Mouse (Mus musculus): Measurements from ENCODE around the gene Stox1. TPM values are rescaled to one million over a fixed set of nuclear protein-coding genes. Genes with fewer than 3 reads are reported as not detected.

The Stox1 gene
- polyA plus RNA-seq, 1 experiment from 2014 or later, result 1.0 TPM

DNA sequence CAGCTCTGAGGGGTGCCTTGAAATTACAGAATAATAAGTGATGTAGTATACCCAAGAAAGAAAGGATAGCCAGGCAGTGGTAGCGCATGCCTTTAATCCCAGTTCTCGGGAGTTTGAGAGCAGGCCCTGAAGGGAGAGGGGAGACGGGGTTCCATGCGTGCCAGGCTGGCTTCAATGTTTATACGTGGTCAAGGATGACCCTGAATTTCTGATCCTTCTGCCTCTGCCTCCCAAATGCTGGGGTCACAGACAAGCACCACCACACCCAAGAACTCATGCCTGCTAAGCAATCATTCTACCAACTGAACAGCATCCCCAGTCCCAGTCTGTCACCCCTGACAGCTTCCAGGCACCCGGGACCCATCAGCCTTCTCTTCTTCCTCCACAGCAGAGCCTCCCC, 49.7 kb downstream of the Stox1 start:
- Histone ChIP-seq H3K4me1 (replicated peaks; ENCODE audit: control insufficient read depth, insufficient read depth, low read length) (no peaks in the 10 kb centered on the region), H3K4me2 (no peak overlapping the region), H3K9ac (ENCODE audit: low read depth, low read length) (no peak overlapping the region), H3K27me3 (replicated peaks; ENCODE audit: control insufficient read depth, insufficient read depth, low read length) (no peaks in the 10 kb centered on the region), H3K27ac (ENCODE audit: low read depth, low read length) (no peak overlapping the region), H3K4me3 (ENCODE audit: low read depth, low read length) (no peak overlapping the region), H3K36me3 (ENCODE audit: control insufficient read depth, insufficient read depth, low read length) (no peaks in the 10 kb centered on the region), H3K9me3 (ENCODE audit: control insufficient read depth, low read length) (peaks cover 2% of the 10 kb centered on the region; the same call in 1 of the 2 replicates)
- WGBS, result 79% methylated on average over 6 of the region's 6 CpGs
- ATAC-seq (replicated peaks; ENCODE audit: low FRiP score) (no peak), DNase-seq (ENCODE audit: low spot score) (no peak)

DNA sequence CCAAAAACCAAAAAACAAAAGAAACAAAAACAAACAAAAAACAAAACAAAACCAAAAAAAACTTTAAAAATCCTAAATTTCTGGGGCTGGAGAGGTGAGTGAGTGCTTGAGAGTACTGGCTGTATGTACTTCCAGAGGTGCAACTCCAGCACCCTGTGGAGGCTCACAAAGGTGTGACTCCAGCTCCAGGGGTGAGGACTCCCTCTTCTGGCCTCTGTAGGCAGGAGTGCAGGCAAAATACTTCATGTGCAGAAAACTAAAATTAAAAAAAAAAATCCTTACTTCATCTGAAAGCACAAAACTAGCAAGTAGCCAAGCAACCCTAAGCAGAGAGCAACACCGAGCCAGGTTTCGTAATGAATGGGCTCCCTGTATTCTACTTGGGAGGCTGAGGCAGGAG, 53.6 kb downstream of the Stox1 start:
- H3K27ac ChIP-seq (ENCODE audit: low read depth, low read length), result no peak overlapping the region
- no peak for ATAC-seq (replicated peaks; ENCODE audit: low FRiP score)

GRCm38 (mm10) chr10:62669245-62669644, 56.7 kb downstream of the Stox1 start:
- ATAC-seq (replicated peaks; ENCODE audit: low FRiP score), result no peak

More for the DNA sequence above, 53.6 kb downstream of the Stox1 start:
- no peaks in the 10 kb centered on the region for H3K27me3 ChIP-seq (replicated peaks; ENCODE audit: control insufficient read depth, insufficient read depth, low read length)
- no peaks in the 10 kb centered on the region for H3K36me3 ChIP-seq (ENCODE audit: control insufficient read depth, insufficient read depth, low read length)
- no peak overlapping the region for H3K4me3 ChIP-seq (ENCODE audit: low read depth, low read length)
- H3K4me2 ChIP-seq, result no peak overlapping the region
- no peak overlapping the region for H3K9ac ChIP-seq (ENCODE audit: low read depth, low read length)
- 91% methylated on average over 2 of the region's 2 CpGs for WGBS
- DNase-seq (ENCODE audit: low spot score), result no peak
- no peaks in the 10 kb centered on the region for H3K9me3 ChIP-seq (ENCODE audit: control insufficient read depth, low read length)
- peaks cover 7% of the 10 kb centered on the region for H3K4me1 ChIP-seq (replicated peaks; ENCODE audit: control insufficient read depth, insufficient read depth, low read length)

DNA sequence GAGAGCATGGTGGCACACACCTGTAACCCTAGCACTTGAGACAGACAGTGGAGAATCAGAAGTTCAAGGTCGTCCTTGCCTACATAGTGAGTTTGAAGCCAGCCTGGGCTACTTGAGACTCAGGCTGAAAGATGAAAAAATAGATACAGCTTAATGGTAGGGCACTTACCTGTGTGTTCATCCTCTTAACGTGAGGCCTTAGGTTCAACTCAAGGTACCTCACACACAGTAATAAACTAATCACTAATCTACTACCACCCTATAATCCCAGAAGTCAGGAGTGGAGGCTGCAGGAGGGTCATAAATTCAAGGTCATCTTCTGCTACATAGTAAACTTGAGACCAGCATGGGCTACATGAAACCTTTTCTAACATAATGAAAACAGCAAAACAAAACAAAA, 57.5 kb downstream of the Stox1 start:
- ATAC-seq (replicated peaks; ENCODE audit: low FRiP score) (no peak), DNase-seq (ENCODE audit: low spot score) (no peak)
- 73% methylated on average over 2 of the region's 2 CpGs for WGBS
- Histone ChIP-seq H3K9me3 (ENCODE audit: control insufficient read depth, low read length) (no peaks in the 10 kb centered on the region), H3K27me3 (replicated peaks; ENCODE audit: control insufficient read depth, insufficient read depth, low read length) (no peaks in the 10 kb centered on the region), H3K4me2 (no peak overlapping the region), H3K36me3 (ENCODE audit: control insufficient read depth, insufficient read depth, low read length) (no peaks in the 10 kb centered on the region), H3K4me3 (ENCODE audit: low read depth, low read length) (no peak overlapping the region), H3K4me1 (replicated peaks; ENCODE audit: control insufficient read depth, insufficient read depth, low read length) (peaks cover 7% of the 10 kb centered on the region), H3K27ac (ENCODE audit: low read depth, low read length) (no peak overlapping the region), H3K9ac (ENCODE audit: low read depth, low read length) (no peak overlapping the region)

More at GRCm38 (mm10) chr10:62669245-62669644, 56.7 kb downstream of the Stox1 start:
- Histone ChIP-seq H3K4me1 (replicated peaks; ENCODE audit: control insufficient read depth, insufficient read depth, low read length) (peaks cover 7% of the 10 kb centered on the region), H3K36me3 (ENCODE audit: control insufficient read depth, insufficient read depth, low read length) (no peaks in the 10 kb centered on the region), H3K4me2 (no peak overlapping the region), H3K9me3 (ENCODE audit: control insufficient read depth, low read length) (no peaks in the 10 kb centered on the region), H3K27ac (ENCODE audit: low read depth, low read length) (no peak overlapping the region), H3K4me3 (ENCODE audit: low read depth, low read length) (no peak overlapping the region), H3K27me3 (replicated peaks; ENCODE audit: control insufficient read depth, insufficient read depth, low read length) (no peaks in the 10 kb centered on the region), H3K9ac (ENCODE audit: low read depth, low read length) (no peak overlapping the region)
- DNase-seq (ENCODE audit: low spot score), result no peak
- 78% methylated on average over 14 of the region's 14 CpGs for WGBS

DNA sequence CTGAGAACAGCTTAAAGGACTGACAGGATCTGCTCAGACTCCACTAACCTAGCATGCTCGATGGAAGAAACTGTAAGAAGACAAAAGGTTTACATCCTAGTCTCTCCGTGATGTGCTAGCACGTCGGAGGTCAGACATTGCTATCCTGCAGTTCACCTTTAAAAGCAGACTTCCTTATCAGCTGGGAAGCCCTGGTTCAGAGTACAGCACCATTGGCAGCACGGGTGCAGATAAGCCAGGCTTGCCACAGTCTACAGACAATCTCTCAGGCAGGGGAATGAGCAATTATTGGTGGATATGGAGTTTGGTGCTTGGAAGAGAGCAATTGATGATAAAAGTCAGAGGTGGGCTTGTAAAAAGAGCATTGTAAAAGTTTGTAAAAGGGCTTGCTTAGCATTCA, 57.9 kb downstream of the Stox1 start:
- DNase-seq (ENCODE audit: low spot score) (no peak), ATAC-seq (replicated peaks; ENCODE audit: low FRiP score) (peak; percentile 92)
- no peak overlapping the region for H3K4me2 ChIP-seq
- peaks cover 7% of the 10 kb centered on the region for H3K4me1 ChIP-seq (replicated peaks; ENCODE audit: control insufficient read depth, insufficient read depth, low read length)
- no peak overlapping the region for H3K4me3 ChIP-seq (ENCODE audit: low read depth, low read length)
- no peak overlapping the region for H3K9ac ChIP-seq (ENCODE audit: low read depth, low read length)
- no peaks in the 10 kb centered on the region for H3K36me3 ChIP-seq (ENCODE audit: control insufficient read depth, insufficient read depth, low read length)
- no peaks in the 10 kb centered on the region for H3K9me3 ChIP-seq (ENCODE audit: control insufficient read depth, low read length)
- H3K27me3 ChIP-seq (replicated peaks; ENCODE audit: control insufficient read depth, insufficient read depth, low read length), result no peaks in the 10 kb centered on the region
- 32% methylated on average over 5 of the region's 5 CpGs for WGBS
- H3K27ac ChIP-seq (ENCODE audit: low read depth, low read length), result no peak overlapping the region

- Histone ChIP-seq H3K4me3 (ENCODE audit: low read depth, low read length) (peak overlapping the region; percentile 22; the same call in 1 of the 2 replicates), H3K27ac (ENCODE audit: low read depth, low read length) (no peak overlapping the region), H3K36me3 (ENCODE audit: control insufficient read depth, insufficient read depth, low read length) (no peaks in the 10 kb centered on the region), H3K9ac (ENCODE audit: low read depth, low read length) (no peak overlapping the region), H3K4me1 (replicated peaks; ENCODE audit: control insufficient read depth, insufficient read depth, low read length) (peaks cover 7% of the 10 kb centered on the region), H3K27me3 (replicated peaks; ENCODE audit: control insufficient read depth, insufficient read depth, low read length) (no peaks in the 10 kb centered on the region), H3K9me3 (ENCODE audit: control insufficient read depth, low read length) (no peaks in the 10 kb centered on the region), H3K4me2 (peak overlapping the region; percentile 53)
- no peak for DNase-seq (ENCODE audit: low spot score)
- no peak for ATAC-seq (replicated peaks; ENCODE audit: low FRiP score)
- 25% methylated on average over 27 of the region's 27 CpGs for WGBS
Measured at GRCm38 (mm10) chr10:62664963-62665590, 60.9 kb downstream of the Stox1 start.

GRCm38 (mm10) chr10:62664171-62664570, 61.8 kb downstream of the Stox1 start:
- H3K27me3 ChIP-seq (replicated peaks; ENCODE audit: control insufficient read depth, insufficient read depth, low read length), result no peaks in the 10 kb centered on the region
- H3K9ac ChIP-seq (ENCODE audit: low read depth, low read length), result no peak overlapping the region
- DNase-seq (ENCODE audit: low spot score) (no peak), ATAC-seq (replicated peaks; ENCODE audit: low FRiP score) (no peak)
- no peak overlapping the region for H3K27ac ChIP-seq (ENCODE audit: low read depth, low read length)
- H3K4me3 ChIP-seq (ENCODE audit: low read depth, low read length), result no peak overlapping the region
- no peaks in the 10 kb centered on the region for H3K9me3 ChIP-seq (ENCODE audit: control insufficient read depth, low read length)
- no peak overlapping the region for H3K4me2 ChIP-seq
- WGBS, result 85% methylated on average over 10 of the region's 10 CpGs
- no peaks in the 10 kb centered on the region for H3K36me3 ChIP-seq (ENCODE audit: control insufficient read depth, insufficient read depth, low read length)
- peaks cover 7% of the 10 kb centered on the region for H3K4me1 ChIP-seq (replicated peaks; ENCODE audit: control insufficient read depth, insufficient read depth, low read length)

GRCm38 (mm10) chr10:62656711-62657110, 69.2 kb downstream of the Stox1 start:
- Histone ChIP-seq H3K27ac (ENCODE audit: low read depth, low read length) (no peak overlapping the region), H3K36me3 (ENCODE audit: control insufficient read depth, insufficient read depth, low read length) (no peaks in the 10 kb centered on the region), H3K27me3 (replicated peaks; ENCODE audit: control insufficient read depth, insufficient read depth, low read length) (no peaks in the 10 kb centered on the region), H3K4me3 (ENCODE audit: low read depth, low read length) (no peak overlapping the region), H3K9me3 (ENCODE audit: control insufficient read depth, low read length) (no peaks in the 10 kb centered on the region), H3K4me1 (replicated peaks; ENCODE audit: control insufficient read depth, insufficient read depth, low read length) (peaks cover 4% of the 10 kb centered on the region; the same call in 1 of the 2 replicates), H3K9ac (ENCODE audit: low read depth, low read length) (no peak overlapping the region), H3K4me2 (no peak overlapping the region)
- 70% methylated on average over 7 of the region's 7 CpGs for WGBS
- no peak for ATAC-seq (replicated peaks; ENCODE audit: low FRiP score)
- DNase-seq (ENCODE audit: low spot score), result no peak

DNA sequence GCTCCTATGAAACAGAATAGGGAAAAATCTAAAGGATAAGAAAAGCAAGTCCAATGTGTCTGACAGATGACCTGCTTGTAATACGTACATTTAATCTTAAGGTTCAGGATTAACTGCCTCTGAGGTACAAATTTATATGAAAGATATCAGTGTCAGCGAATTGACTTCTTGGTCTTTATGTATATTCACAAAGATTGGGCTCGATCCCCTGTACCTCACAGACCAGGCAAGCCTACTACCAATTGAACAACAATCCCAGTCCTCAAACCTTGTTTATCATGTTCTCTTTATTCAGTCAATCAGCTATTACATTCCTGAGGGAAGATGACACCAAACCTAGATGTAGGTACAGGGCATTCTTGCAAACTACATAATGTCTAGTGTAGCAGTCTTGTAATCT, 74.0 kb downstream of the Stox1 start:
- H3K36me3 ChIP-seq (ENCODE audit: control insufficient read depth, insufficient read depth, low read length), result no peaks in the 10 kb centered on the region; the same call in 1 of the 2 replicates
- 20% methylated on average over 3 of the region's 3 CpGs for WGBS
- peak overlapping the region; percentile 96 for H3K4me3 ChIP-seq (ENCODE audit: low read depth, low read length)
- peak overlapping the region; percentile 87 for H3K9ac ChIP-seq (ENCODE audit: low read depth, low read length)
- H3K27ac ChIP-seq (ENCODE audit: low read depth, low read length), result peak overlapping the region; percentile 88
- no peaks in the 10 kb centered on the region for H3K9me3 ChIP-seq (ENCODE audit: control insufficient read depth, low read length)
- no peak for DNase-seq (ENCODE audit: low spot score)
- H3K4me2 ChIP-seq, result peak overlapping the region; percentile 69
- ATAC-seq (replicated peaks; ENCODE audit: low FRiP score), result no peak
- H3K27me3 ChIP-seq (replicated peaks; ENCODE audit: control insufficient read depth, insufficient read depth, low read length), result no peaks in the 10 kb centered on the region
- peaks cover 13% of the 10 kb centered on the region for H3K4me1 ChIP-seq (replicated peaks; ENCODE audit: control insufficient read depth, insufficient read depth, low read length)
